Mouse (Mus musculus) brain, embryonic 14.5 days (tissue): Measurements from ENCODE around the gene Dnal4. TPM values are rescaled to one million over a fixed set of nuclear protein-coding genes. Genes with fewer than 3 reads are reported as not detected.
A peak's percentile ranks its signal among the peaks of the same experiment; 100 is the strongest.

Experiments
- DNase-seq: peaks from one replicate; pipeline ENCODE4 v3.0.0-alpha.2; 2011; ENCODE audit warnings: low read depth
- CTCF ChIP-seq: fragments of 200-500 bp; IDR thresholded peaks from 2 replicates; pipeline ENCODE4 v1.5.1; 2012; ENCODE audit warnings: inconsistent platforms, mild to moderate bottlenecking, moderate library complexity, borderline replicate concordance; ENCODE audit not compliant: insufficient read depth, insufficient read length; ENCODE audit errors: extremely low read depth
- POLR2A ChIP-seq: fragments of 200-500 bp; IDR thresholded peaks from 2 replicates; pipeline ENCODE4 v1.6.1; 2012; ENCODE audit warnings: mild to moderate bottlenecking, inconsistent platforms, borderline replicate concordance; ENCODE audit not compliant: poor library complexity, insufficient read depth, insufficient read length, severe bottlenecking; ENCODE audit errors: extremely low read depth
- polyA plus RNA-seq: library from polyadenylated mRNA; depleted of rRNA; stranded (reverse); fragments of >200 nt; gene quantifications from 2 replicates; pipeline ENCODE4 v1.2.3, GENCODE M21; 2012

Gene Dnal4
- polyA plus RNA-seq, 1 experiment: 77.6 TPM

DNA sequence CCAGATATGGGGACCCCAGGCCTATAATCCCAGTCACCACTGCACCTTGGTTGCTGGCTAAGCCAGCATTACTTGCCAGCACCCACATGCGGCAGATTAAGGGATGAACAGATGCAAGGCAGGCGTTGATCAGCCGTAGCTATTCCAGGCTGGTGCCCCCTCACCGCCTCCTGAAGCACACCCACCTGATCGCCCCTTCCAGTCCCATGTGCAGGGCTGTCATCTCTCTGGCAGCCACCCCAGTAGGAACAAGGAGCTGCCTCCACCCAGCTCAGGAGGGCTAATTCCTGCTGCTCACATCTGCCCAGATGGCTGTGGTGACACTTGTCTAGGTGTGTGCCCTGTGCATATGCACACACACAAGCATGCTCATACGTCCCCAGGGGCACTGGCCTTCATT, 16.7 kb downstream of the Dnal4 start:
- no peak for TF ChIP-seq CTCF
- TF ChIP-seq POLR2A: no peak
- no peak for DNase-seq

DNA sequence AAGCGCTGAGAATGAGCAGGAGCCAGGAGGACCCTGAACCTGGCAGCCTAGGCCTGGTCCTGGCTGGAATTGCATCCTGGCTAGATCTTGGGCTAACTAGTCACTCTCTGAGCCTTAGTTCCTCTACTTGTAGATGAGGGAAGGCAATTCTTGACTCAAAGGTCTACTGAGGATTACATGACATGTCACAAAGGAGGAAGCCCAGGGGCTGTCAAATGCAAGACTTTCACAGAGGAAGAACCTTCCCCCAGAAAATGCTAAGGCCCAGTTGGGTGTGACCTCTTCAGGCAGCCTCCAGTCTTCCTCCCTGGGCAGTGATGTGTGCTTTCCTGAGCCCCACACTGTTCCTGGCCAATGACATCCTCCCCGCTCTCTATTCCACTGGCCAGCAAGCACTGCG, 20.5 kb downstream of the Dnal4 start:
- no peak for DNase-seq
- TF ChIP-seq CTCF: no peak
- no peak for TF ChIP-seq POLR2A

DNA sequence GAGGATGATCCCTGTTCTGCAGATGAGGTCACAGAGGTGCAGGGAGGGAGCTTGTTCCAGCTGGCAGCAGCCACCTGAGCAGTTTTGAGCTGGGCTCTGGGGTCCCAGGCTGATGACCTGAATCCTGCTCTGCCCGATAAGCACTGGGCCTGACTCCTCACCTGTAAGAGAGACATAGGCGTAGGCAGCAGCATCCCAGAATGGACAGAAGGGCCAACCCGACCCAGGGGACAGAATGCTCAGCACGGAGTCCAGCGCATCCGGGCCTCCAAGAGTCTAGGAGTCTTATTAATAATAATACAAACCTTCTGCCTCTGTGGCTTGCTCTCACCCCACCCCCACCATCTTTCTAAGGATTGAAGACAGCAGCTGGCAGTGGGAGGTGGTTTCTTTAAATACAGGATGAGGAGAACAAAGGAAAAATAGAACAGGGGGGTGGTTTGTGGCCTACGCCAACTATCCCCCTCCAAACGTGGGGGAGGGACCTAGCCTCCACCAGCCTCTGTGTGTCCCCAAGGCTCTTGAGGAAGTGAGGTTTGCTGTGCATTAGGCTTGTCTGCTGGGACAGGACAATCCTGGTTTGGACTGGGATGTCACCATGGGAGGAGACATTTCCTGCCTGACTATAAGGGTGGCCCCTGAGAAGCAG, 21.5 kb downstream of the Dnal4 start:
- DNase-seq: peak; percentile 25
- TF ChIP-seq POLR2A: no peak
- no peak for TF ChIP-seq CTCF

GRCm38 (mm10) chr15:79755176-79755575, 22.5 kb downstream of the Dnal4 start:
- TF ChIP-seq POLR2A (no peak), CTCF (no peak)
- DNase-seq: no peak

GRCm38 (mm10) chr15:79753873-79754272, 23.8 kb downstream of the Dnal4 start:
- TF ChIP-seq POLR2A (no peak), CTCF (no peak)
- DNase-seq: no peak

GRCm38 (mm10) chr15:79753420-79753752, 24.3 kb downstream of the Dnal4 start:
- TF ChIP-seq POLR2A (no peak), CTCF (no peak)
- DNase-seq: no peak

DNA sequence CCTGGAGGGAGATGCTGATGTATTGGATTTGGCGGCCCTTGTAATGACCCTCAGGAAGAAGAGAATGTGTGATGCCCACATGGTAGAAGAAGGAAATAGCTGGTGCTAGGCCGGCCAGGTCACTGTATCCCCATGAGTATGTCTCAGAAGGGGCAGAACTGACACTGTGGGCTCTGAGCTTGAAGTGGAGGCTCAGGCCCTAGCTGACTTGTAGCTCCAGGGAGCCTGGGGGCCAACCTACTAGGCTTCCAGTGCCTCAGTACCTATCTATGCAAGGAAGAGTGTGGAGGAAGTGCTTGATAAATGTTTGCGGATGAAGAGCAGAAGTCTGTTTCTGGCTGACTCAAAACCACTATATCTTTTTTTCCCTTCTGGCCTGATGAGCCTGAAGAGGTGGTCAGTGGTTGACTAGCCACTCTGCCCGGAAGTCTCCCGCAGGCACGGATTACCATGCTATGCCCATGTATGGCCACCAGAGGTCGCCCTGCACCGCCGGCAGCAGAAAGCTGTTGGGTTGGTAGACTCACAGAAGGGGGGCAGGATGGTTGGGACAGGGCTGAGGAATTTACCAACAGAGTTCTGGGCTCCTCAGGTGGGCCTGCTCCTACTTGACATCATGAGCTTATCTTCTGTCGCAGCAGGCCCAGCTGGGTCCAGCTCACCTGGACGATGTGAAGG, 24.8 kb downstream of the Dnal4 start:
- DNase-seq: peak; percentile 75
- no peak for TF ChIP-seq POLR2A
- peak; percentile 100 for TF ChIP-seq CTCF

GRCm38 (mm10) chr15:79751772-79752171, 25.9 kb downstream of the Dnal4 start:
- TF ChIP-seq POLR2A (no peak), CTCF (no peak)
- DNase-seq: no peak

DNA sequence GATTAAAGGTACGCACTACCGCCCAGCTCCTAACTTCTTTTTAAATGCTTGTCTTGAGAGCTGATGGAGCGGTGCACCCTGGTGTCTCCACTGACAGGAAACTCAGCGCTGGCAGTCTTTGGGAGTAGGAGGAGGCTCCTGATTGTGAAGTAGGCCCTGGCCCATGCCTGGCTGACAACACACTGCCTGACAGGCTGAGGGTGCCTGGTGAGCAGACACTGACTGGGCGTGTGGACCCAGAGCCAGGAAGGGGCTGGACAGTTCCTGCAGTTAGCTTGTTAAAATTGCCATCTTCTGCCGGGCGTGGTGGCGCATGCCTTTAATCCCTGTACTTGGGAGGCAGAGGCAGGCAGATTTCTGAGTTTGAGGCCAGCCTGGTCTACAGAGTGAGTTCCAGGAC, 27.4 kb downstream of the Dnal4 start:
- TF ChIP-seq POLR2A: no peak
- no peak for TF ChIP-seq CTCF
- DNase-seq: no peak

DNA sequence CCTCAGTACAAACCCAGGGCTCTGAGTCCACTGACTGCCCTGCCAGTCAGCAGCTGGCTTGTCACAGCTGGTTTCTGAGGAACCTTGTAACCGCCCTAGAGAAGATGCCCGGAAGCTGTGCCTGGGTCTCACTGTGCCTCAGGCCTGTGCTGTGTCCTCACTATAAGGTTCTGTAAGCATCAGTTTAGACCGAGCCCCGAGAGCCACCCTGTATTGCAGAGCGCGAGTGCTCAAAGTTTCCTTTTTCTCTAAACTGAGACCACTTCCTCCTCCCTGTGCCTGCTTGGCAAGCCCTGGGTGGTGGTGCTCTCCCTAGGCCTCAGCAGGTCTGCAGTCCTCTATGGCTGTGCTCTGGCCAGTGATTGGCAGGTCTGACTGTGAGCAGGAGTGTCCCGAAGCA, 28.5 kb downstream of the Dnal4 start:
- no peak for DNase-seq
- TF ChIP-seq CTCF (no peak), POLR2A (no peak)

GRCm38 (mm10) chr15:79747998-79748397, 29.7 kb downstream of the Dnal4 start:
- DNase-seq: peak; percentile 49
- TF ChIP-seq POLR2A (no peak), CTCF (peak; percentile 62; the same call in 1 of the 2 replicates)

DNA sequence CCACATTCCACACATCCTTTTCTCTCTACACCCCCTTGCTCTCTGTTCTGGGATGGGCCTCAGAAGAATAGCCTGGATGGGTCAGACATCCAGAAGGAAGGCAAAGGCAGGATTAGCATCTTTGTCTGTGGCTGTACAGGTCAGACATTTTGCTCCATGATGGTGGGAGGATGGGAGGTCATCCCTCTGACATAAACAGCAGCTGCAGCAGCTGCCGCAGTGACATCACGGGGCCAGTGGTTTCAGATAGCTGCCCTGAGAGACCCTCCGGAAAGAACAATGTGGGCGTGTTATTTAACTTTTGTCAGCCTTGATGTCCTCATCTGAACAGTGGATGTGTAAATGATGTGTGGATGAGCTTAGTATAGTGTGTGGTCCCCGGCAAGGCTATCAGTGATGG, 31.8 kb downstream of the Dnal4 start:
- no peak for DNase-seq
- no peak for TF ChIP-seq CTCF
- TF ChIP-seq POLR2A: no peak

DNA sequence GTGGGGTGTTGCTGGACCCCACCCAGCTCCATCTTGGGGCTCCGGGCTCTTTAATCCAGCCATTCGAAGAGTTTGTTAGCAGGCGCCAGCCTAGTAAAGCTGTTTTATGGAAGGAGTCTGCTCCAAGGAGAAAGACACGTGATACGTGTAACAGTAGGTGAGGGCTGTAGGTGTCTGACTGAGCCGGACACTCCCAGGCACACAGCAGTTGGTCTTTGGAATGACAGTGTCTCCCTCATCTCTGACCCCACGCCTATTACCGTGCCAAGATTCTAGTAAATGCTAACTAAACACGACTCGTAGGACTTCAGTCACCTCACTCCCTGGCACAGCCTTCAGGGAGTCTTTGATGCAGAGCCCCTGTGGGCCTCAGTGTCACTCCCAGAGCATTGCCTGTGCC, 32.3 kb downstream of the Dnal4 start:
- TF ChIP-seq CTCF (no peak), POLR2A (no peak)
- DNase-seq: no peak
